In the genomic region with DNA sequence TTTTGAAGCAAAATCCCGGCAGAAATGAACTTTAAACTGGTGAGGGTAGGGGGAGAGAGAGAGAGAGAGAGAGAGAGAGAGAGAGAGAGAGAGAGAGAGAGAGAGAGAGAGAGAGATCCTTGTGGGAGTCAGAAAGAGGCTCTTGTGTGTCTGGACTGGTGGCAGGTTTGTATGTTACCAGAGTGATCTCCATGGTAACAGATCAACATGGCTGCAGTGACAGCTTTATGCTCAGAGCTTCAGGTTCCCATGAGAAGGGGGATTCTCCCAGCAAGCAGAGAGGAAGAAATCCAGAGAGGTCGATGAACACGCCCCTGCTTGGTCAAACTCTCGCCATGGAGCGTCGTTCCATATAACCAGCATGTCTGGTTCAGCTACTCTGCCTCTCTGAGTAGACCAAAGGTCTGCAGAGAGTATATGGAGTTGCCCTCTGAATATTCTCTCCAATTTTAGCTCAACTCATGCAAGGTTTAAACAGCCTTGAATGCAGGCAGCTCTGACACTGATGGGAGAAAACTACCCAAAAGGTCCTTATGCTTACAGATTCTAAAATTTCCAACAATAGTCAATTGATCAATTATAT, we compare ENCODE assay signal across 10 mouse cellular contexts.
DNase-seq lines count a peak whose midpoint lies in the region; ATAC-seq lines count a peak whose summit lies in the region.
"Had no signal": no experiment of that assay in that cellular context is flagged by ENCODE, and none has a peak within 500 bp of the region (broad histone marks: within the 10 kb centered on the region; RNA-seq: fewer than 3 reads in every experiment).

No protein-coding gene starts in this region.

- no peak overlapping the region for H3K4me2 ChIP-seq in embryonic facial prominence, embryonic 14.5 days (ENCODE audit: low read depth, low read length)
- H3K4me2 ChIP-seq in intestine, embryonic 15.5 days (replicated peaks): no peak overlapping the region
- H3K4me2 ChIP-seq: embryonic facial prominence, embryonic 12.5 days had no signal

- no peak overlapping the region for H3K4me3 ChIP-seq in heart, embryonic 10.5 days
- no peak overlapping the region for H3K4me3 ChIP-seq in embryonic facial prominence, embryonic 14.5 days (ENCODE audit: low read depth, low read length)
- H3K4me3 ChIP-seq in intestine, embryonic 15.5 days (replicated peaks): no peak overlapping the region
- H3K4me3 ChIP-seq: embryonic facial prominence, embryonic 12.5 days had no signal

- H3K27me3 ChIP-seq in heart, embryonic 10.5 days (ENCODE audit: insufficient read depth, poor library complexity, severe bottlenecking): no peaks in the 10 kb centered on the region
- no peaks in the 10 kb centered on the region for H3K27me3 ChIP-seq in embryonic facial prominence, embryonic 14.5 days (replicated peaks; ENCODE audit: control insufficient read depth, insufficient read depth, low read length)
- H3K27me3 ChIP-seq in intestine, embryonic 15.5 days (replicated peaks): no peaks in the 10 kb centered on the region
- H3K27me3 ChIP-seq: embryonic facial prominence, embryonic 12.5 days had no signal

- H3K9me3 ChIP-seq in heart, embryonic 10.5 days: no peaks in the 10 kb centered on the region
- H3K9me3 ChIP-seq in embryonic facial prominence, embryonic 14.5 days (ENCODE audit: control insufficient read depth, low read length): no peaks in the 10 kb centered on the region
- no peaks in the 10 kb centered on the region for H3K9me3 ChIP-seq in intestine, embryonic 15.5 days
- H3K9me3 ChIP-seq: embryonic facial prominence, embryonic 12.5 days had no signal

- peaks cover 19% of the 10 kb centered on the region for H3K36me3 ChIP-seq in heart, embryonic 10.5 days
- H3K36me3 ChIP-seq in embryonic facial prominence, embryonic 14.5 days (ENCODE audit: control insufficient read depth, insufficient read depth, low read length): peaks cover 6% of the 10 kb centered on the region; the same call in 1 of the 2 replicates
- 0 out of 2 replicates have a peak, but pooled peaks cover 1% of the 10 kb centered on the region for H3K36me3 ChIP-seq in intestine, embryonic 15.5 days

- H3K9ac ChIP-seq in embryonic facial prominence, embryonic 14.5 days (ENCODE audit: low read depth, low read length): no peak overlapping the region
- H3K9ac ChIP-seq in intestine, embryonic 15.5 days: no peak overlapping the region
- H3K9ac ChIP-seq: embryonic facial prominence, embryonic 12.5 days had no signal

- peaks cover 64% of the 10 kb centered on the region for H3K4me1 ChIP-seq in heart, embryonic 10.5 days
- peaks cover 25% of the 10 kb centered on the region for H3K4me1 ChIP-seq in embryonic facial prominence, embryonic 14.5 days (ENCODE audit: control insufficient read depth, insufficient read depth, low read length)
- H3K4me1 ChIP-seq in intestine, embryonic 15.5 days (replicated peaks): peaks cover 14% of the 10 kb centered on the region

- H3K27ac ChIP-seq in heart, embryonic 10.5 days: no peak overlapping the region
- no peak overlapping the region for H3K27ac ChIP-seq in embryonic facial prominence, embryonic 14.5 days (replicated peaks; ENCODE audit: low read depth, low read length)
- no peak overlapping the region for H3K27ac ChIP-seq in intestine, embryonic 15.5 days
- H3K27ac ChIP-seq: embryonic facial prominence, embryonic 12.5 days had no signal

- peak; percentile 66; the same call in 1 of the 2 replicates for ATAC-seq in embryonic facial prominence, embryonic 14.5 days (ENCODE audit: low read depth)
- peak; percentile 66 for ATAC-seq in intestine, embryonic 15.5 days

- WGBS in heart, embryonic 10.5 days: 62% methylated on average over 6 of the region's 6 CpGs
- 61% methylated on average over 6 of the region's 6 CpGs for WGBS in embryonic facial prominence, embryonic 14.5 days
- WGBS in intestine, embryonic 15.5 days: 17% methylated on average over 6 of the region's 6 CpGs

- peak; percentile 76 for DNase-seq in heart, embryonic 10.5 days (ENCODE audit: low spot score)
- no peak for DNase-seq in heart, adult 18-20 months
- DNase-seq in A20 (ENCODE audit: low read depth, low spot score): peak; percentile 38
- DNase-seq in embryonic facial prominence, embryonic 14.5 days (ENCODE audit: low spot score): peak; percentile 66
- DNase-seq in adrenal gland, adult 8-10 months: no peak
- DNase-seq in cerebellum, postnatal 36 days: no peak
- DNase-seq in layer of hippocampus, postnatal 14 days (ENCODE audit: low spot score in 2 of 2): no peak
- DNase-seq: adrenal gland, postnatal 36 days had no signal

Comparison
In these comparisons a context has a peak if more than half of its experiments do, and no peak if none do; other contexts are left out.
1. DNase-seq: peak in heart, embryonic 10.5 days (single experiment), A20 (single experiment) and embryonic facial prominence, embryonic 14.5 days (single experiment); none in heart, adult 18-20 months (0 of 2), adrenal gland, adult 8-10 months (single experiment), cerebellum, postnatal 36 days (0 of 2) and layer of hippocampus, postnatal 14 days (0 of 2).